Mouse (Mus musculus): ENCODE data around the gene Olfr1357. TPM values are rescaled to one million over a fixed set of nuclear protein-coding genes. Genes with fewer than 3 reads are reported as not detected.
A peak's percentile ranks its signal among the peaks of the same experiment; 100 is the strongest.

Olfr1357 gene
- polyA plus RNA-seq, 1 experiment from 2014 or later, result not detected

GRCm38 (mm10) chr10:78591406-78592328 is 26.2 kb downstream of the Olfr1357 start, which contains the start of gene Syde1:
Gene Syde1 (minus strand): TSS chr10:78591964.
- 3% methylated on average over 52 of the region's 54 CpGs for WGBS
- Histone ChIP-seq H3K27ac (peak within 1 kb of the TSS; percentile 93), H3K36me3 (replicated peaks) (peaks cover 32% of the 10 kb centered on the region), H3K4me3 (peak within 1 kb of the TSS; percentile 76), H3K27me3 (ENCODE audit: poor library complexity, severe bottlenecking) (no peaks in the 10 kb centered on the region), H3K9me3 (no peaks in the 10 kb centered on the region), H3K4me1 (peaks cover 25% of the 10 kb centered on the region)
- DNase-seq (ENCODE audit: extremely low spot score, low spot score), result peak; percentile 57

GRCm38 (mm10) chr10:78590744-78591143 is 27.1 kb downstream of the Olfr1357 start:
- H3K4me1 ChIP-seq, result peaks cover 25% of the 10 kb centered on the region
- peak overlapping the region; percentile 93 for H3K27ac ChIP-seq
- 52% methylated on average over 9 of the region's 9 CpGs for WGBS
- H3K36me3 ChIP-seq (replicated peaks), result peaks cover 41% of the 10 kb centered on the region
- H3K27me3 ChIP-seq (ENCODE audit: poor library complexity, severe bottlenecking), result no peaks in the 10 kb centered on the region
- DNase-seq (ENCODE audit: extremely low spot score, low spot score), result no peak
- peak overlapping the region; percentile 76 for H3K4me3 ChIP-seq
- H3K9me3 ChIP-seq, result no peaks in the 10 kb centered on the region

GRCm38 (mm10) chr10:78589901-78590300 is 28.0 kb downstream of the Olfr1357 start:
- H3K36me3 ChIP-seq (replicated peaks), result peaks cover 49% of the 10 kb centered on the region
- 91% methylated on average over 8 of the region's 8 CpGs for WGBS
- peak overlapping the region; percentile 76; the same call in 1 of the 2 replicates for H3K4me3 ChIP-seq

GRCm38 (mm10) chr10:78589291-78589690 is 28.6 kb downstream of the Olfr1357 start:
- H3K4me3 ChIP-seq, result no peak overlapping the region
- H3K27me3 ChIP-seq (ENCODE audit: poor library complexity, severe bottlenecking), result no peaks in the 10 kb centered on the region
- H3K36me3 ChIP-seq (replicated peaks), result peaks cover 55% of the 10 kb centered on the region
- peaks cover 25% of the 10 kb centered on the region for H3K4me1 ChIP-seq
- 95% methylated on average over 18 of the region's 18 CpGs for WGBS
- DNase-seq (ENCODE audit: extremely low spot score, low spot score), result no peak
- H3K27ac ChIP-seq, result no peak overlapping the region
- no peaks in the 10 kb centered on the region for H3K9me3 ChIP-seq

More at GRCm38 (mm10) chr10:78589901-78590300, 28.0 kb downstream of the Olfr1357 start:
- no peaks in the 10 kb centered on the region for H3K27me3 ChIP-seq (ENCODE audit: poor library complexity, severe bottlenecking)
- no peak overlapping the region for H3K27ac ChIP-seq
- peaks cover 25% of the 10 kb centered on the region for H3K4me1 ChIP-seq
- DNase-seq (ENCODE audit: extremely low spot score, low spot score), result no peak
- H3K9me3 ChIP-seq, result no peaks in the 10 kb centered on the region

- Histone ChIP-seq H3K4me3 (no peak overlapping the region), H3K27ac (no peak overlapping the region), H3K9me3 (no peaks in the 10 kb centered on the region), H3K36me3 (replicated peaks) (peaks cover 78% of the 10 kb centered on the region), H3K4me1 (peaks cover 13% of the 10 kb centered on the region), H3K27me3 (ENCODE audit: poor library complexity, severe bottlenecking) (no peaks in the 10 kb centered on the region)
- no peak for DNase-seq (ENCODE audit: extremely low spot score, low spot score)
- WGBS, result 95% methylated on average over 13 of the region's 13 CpGs
These were observed 31.8 kb downstream of the Olfr1357 start for GRCm38 (mm10) chr10:78586026-78586425.

GRCm38 (mm10) chr10:78585606-78586005 is 32.3 kb downstream of the Olfr1357 start:
- peaks cover 82% of the 10 kb centered on the region for H3K36me3 ChIP-seq (replicated peaks)
- H3K9me3 ChIP-seq, result no peaks in the 10 kb centered on the region
- H3K27ac ChIP-seq, result no peak overlapping the region
- WGBS, result 89% methylated on average over 22 of the region's 22 CpGs
- DNase-seq (ENCODE audit: extremely low spot score, low spot score), result no peak
- peaks cover 9% of the 10 kb centered on the region for H3K4me1 ChIP-seq
- H3K27me3 ChIP-seq (ENCODE audit: poor library complexity, severe bottlenecking), result no peaks in the 10 kb centered on the region
- no peak overlapping the region for H3K4me3 ChIP-seq

- Histone ChIP-seq H3K27ac (no peak overlapping the region), H3K27me3 (ENCODE audit: poor library complexity, severe bottlenecking) (no peaks in the 10 kb centered on the region), H3K4me1 (peaks cover 2% of the 10 kb centered on the region), H3K9me3 (no peaks in the 10 kb centered on the region), H3K4me3 (no peak overlapping the region), H3K36me3 (replicated peaks) (peaks cover 87% of the 10 kb centered on the region)
- DNase-seq (ENCODE audit: extremely low spot score, low spot score), result no peak
- WGBS, result 95% methylated on average over 1 of the region's 1 CpGs
These were observed 32.9 kb downstream of the Olfr1357 start for GRCm38 (mm10) chr10:78584996-78585395.

GRCm38 (mm10) chr10:78583939-78584338 is 33.9 kb downstream of the Olfr1357 start:
- no peaks in the 10 kb centered on the region for H3K9me3 ChIP-seq
- H3K27me3 ChIP-seq (ENCODE audit: poor library complexity, severe bottlenecking), result no peaks in the 10 kb centered on the region
- peaks cover 87% of the 10 kb centered on the region for H3K36me3 ChIP-seq (replicated peaks)
- 93% methylated on average over 3 of the region's 3 CpGs for WGBS
- no peak overlapping the region for H3K27ac ChIP-seq
- no peak for DNase-seq (ENCODE audit: extremely low spot score, low spot score)
- no peak overlapping the region for H3K4me3 ChIP-seq
- H3K4me1 ChIP-seq, result no peaks in the 10 kb centered on the region

GRCm38 (mm10) chr10:78583347-78583746 is 34.5 kb downstream of the Olfr1357 start:
- Histone ChIP-seq H3K9me3 (no peaks in the 10 kb centered on the region), H3K36me3 (replicated peaks) (peaks cover 87% of the 10 kb centered on the region), H3K27ac (no peak overlapping the region), H3K4me1 (no peaks in the 10 kb centered on the region), H3K4me3 (no peak overlapping the region), H3K27me3 (ENCODE audit: poor library complexity, severe bottlenecking) (no peaks in the 10 kb centered on the region)
- DNase-seq (ENCODE audit: extremely low spot score, low spot score), result no peak
- WGBS, result 76% methylated on average over 9 of the region's 9 CpGs

GRCm38 (mm10) chr10:78581121-78581520 is 36.8 kb downstream of the Olfr1357 start:
- DNase-seq (ENCODE audit: extremely low spot score, low spot score), result no peak
- 95% methylated on average over 7 of the region's 7 CpGs for WGBS
- H3K36me3 ChIP-seq (replicated peaks), result peaks cover 79% of the 10 kb centered on the region
- no peak overlapping the region for H3K4me3 ChIP-seq
- H3K27ac ChIP-seq, result no peak overlapping the region
- H3K9me3 ChIP-seq, result no peaks in the 10 kb centered on the region
- no peaks in the 10 kb centered on the region for H3K27me3 ChIP-seq (ENCODE audit: poor library complexity, severe bottlenecking)
- H3K4me1 ChIP-seq, result no peaks in the 10 kb centered on the region

- Histone ChIP-seq H3K4me1 (peaks cover 10% of the 10 kb centered on the region), H3K4me3 (no peak overlapping the region), H3K27ac (no peak overlapping the region), H3K9me3 (no peaks in the 10 kb centered on the region), H3K27me3 (ENCODE audit: poor library complexity, severe bottlenecking) (no peaks in the 10 kb centered on the region), H3K36me3 (replicated peaks) (peaks cover 49% of the 10 kb centered on the region)
- no peak for DNase-seq (ENCODE audit: extremely low spot score, low spot score)
- 76% methylated on average over 3 of the region's 3 CpGs for WGBS
These were observed 39.7 kb downstream of the Olfr1357 start for GRCm38 (mm10) chr10:78578204-78578603.

GRCm38 (mm10) chr10:78576435-78577184 is 41.3 kb downstream of the Olfr1357 start:
- DNase-seq (ENCODE audit: extremely low spot score, low spot score), result no peak
- Histone ChIP-seq H3K4me1 (peaks cover 10% of the 10 kb centered on the region), H3K4me3 (no peak overlapping the region), H3K27me3 (ENCODE audit: poor library complexity, severe bottlenecking) (no peaks in the 10 kb centered on the region), H3K36me3 (replicated peaks) (peaks cover 43% of the 10 kb centered on the region), H3K27ac (no peak overlapping the region), H3K9me3 (no peaks in the 10 kb centered on the region)
- 93% methylated on average over 16 of the region's 16 CpGs for WGBS
